Mouse (Mus musculus) liver, embryonic 14.5 days (tissue): ENCODE results near the gene Usp43.

Source experiments
- CTCF ChIP-seq: IDR thresholded peaks from 2 replicates; pipeline ENCODE4 v1.5.1; 2016; ENCODE audit warnings: antibody characterized with exemption, low read depth, control low read depth
- EP300 ChIP-seq: IDR thresholded peaks from 2 replicates; pipeline ENCODE4 v1.6.1; 2016; ENCODE audit warnings: antibody characterized with exemption, low read depth

GRCm38 (mm10) chr11:67855035-67855434 is 66.9 kb downstream of the Usp43 start:
- peak; percentile 59 for TF ChIP-seq CTCF
- no peak for TF ChIP-seq EP300
